Mouse (Mus musculus) CD8-positive naive resting alpha-beta T cell, adult 57 days (primary cell): ENCODE results near the gene Rnf207. TPM values are rescaled to one million over a fixed set of nuclear protein-coding genes. Genes with fewer than 3 reads are reported as not detected.

Experiments used
- total RNA-seq: library from RNA; stranded (reverse); gene quantifications from one replicate; pipeline ENCODE4 v1.2.4, GENCODE M21; 2023

Gene Rnf207
- not detected for total RNA-seq

DNA sequence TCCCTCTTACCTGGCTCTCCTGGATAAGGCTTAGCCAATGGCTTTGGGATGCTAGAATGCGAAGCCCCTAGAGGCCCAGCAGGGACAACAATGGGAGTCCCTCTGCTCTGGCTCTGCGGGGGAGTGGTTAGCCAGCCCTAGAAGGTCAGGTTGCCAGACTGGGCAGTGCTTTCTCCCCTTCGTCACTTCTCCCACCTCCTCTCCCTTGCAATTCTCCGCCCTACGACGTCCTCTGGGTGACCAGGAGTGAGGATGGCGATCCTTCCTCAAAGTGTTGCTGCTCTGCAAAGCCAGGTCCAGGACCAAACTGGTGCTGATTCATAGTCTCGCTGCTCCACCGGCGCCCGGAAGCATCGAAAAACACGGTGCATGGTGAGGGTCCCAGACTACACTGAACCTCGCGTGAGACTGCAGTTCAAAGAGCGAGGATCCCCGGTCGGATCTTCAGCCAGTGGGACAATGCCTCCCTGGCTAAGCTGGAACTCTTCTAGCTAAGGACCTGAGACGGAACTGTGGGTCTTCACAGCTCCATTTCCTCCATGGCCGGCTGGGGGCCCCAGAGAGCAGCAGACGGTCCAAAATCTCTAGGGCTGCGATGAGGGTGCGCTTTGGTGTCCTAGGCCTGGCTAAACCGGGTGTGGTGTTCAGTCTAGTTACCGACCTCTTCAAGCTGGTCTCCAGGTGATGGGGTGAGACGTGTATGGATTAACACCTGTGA lies at the start of gene Rnf207:
Gene Rnf207 (minus strand): TSS at position 477 of the 718 bp plus-strand sequence.

DNA sequence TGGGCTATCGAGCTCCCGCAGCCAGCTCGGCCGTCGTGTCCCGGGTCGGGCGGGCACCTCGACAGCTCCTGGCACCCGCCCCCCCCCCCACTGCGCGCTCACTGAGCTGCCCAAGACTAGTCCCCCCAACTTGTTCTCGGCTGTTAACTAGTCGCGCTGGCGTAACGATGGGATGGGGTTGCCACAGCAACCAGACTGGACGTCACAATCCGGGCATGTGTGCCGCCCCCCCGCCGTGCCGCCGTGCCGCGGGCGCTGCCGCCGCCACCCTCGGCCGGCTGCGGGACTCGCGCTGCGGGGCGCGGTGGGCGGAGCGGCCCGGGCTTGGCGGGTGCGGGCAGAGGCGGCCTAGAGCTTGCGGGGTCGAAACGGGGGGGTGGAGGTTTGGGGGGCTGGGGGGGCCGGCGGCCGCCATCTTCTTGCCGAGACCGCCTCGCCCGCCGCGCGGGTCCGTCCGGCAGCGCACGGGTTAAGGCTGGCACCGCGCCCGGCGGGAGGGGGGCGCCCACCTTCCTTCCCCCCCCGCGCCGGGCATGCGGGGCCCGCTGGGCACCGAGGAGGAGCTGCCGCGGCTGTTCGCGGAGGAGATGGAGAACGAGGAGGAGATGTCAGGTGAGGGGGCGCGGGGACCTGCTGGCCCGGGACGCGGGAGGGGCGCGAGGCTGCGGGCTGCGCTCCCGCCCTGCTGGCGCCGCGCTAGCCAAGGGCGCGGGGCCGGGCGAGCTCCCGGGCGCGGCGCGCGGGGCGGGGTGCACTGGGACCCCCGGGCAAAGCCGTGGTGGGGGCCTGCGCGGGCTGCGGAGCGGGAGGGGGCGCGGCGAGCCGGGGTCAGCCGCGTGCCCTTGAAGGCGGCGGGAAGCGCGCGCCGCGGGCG lies 19.9 kb upstream of the Rnf207 start, which contains the start of gene Chd5:
Gene Chd5 (plus strand): TSS at position 233 of the 874 bp plus-strand sequence.

DNA sequence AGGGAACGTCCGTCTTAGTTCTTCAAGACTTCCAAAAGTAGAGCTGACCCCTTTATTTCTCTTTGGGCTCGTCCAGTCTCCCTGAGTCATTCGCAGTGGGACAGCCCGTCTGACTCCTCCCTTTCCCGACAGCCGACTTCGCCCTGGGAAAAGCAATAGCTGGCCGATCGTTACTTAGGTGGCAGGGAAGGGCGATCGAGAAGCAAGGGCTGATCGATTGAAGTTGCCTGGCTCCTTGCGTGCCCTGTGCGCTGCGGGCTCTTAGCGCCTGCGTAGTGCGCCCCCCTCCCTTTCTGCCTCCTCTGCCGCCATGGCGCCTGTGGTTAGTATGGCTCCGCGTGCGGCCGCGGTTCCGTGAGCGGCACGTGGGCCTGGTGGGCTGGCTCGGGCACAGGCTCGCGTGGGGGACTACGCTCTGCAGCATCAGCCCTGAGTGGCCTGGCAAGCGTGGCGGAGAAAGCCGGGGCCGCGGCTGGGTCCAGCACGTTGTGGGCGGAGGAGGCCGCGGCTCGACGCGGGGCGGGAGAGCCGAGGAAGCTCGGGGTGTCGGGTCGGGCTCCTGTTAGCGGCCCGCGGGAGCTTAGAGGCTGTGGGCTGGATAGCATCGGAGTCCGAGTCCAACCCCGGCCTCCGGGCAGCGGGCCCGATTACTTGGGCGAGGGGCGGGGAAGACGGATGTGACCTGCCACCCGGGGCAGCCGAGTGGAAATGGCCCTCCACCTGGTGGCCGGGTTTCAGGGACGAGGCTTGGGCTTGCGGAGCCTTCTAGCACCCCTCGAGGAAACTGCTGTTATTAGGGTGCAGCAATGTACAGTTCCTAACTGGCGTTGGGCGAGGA lies 7.0 kb upstream of the Rnf207 start, which contains the start of gene Rpl22:
Gene Rpl22 (plus strand): TSS at position 169 of the 838 bp plus-strand sequence.

GRCm38 (mm10) chr4:152296874-152297861 lies 21.6 kb downstream of the Rnf207 start, which contains the start of gene Icmt:
Gene Icmt, plus strand, starts transcription at chr4:152297227.

DNA sequence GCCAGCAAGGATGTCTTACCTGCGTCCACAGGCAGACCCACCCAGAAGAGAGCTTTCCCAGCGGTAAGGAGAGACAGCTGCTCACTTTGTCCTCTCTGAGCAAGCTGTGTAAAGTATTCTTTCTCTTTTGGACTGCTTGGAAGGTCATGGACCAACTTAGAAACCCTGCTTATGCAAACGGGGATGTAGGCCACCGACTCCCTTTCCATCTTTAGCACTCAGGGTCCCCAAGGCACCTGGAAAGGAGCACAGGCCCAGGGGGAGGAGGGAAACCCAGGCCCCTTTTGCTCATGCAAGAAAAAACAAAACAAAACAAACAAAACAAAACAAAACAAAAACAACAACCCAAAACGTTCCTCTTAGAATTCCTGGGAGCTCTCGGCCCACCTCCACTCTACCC lies 27.2 kb downstream of the Rnf207 start, which contains the start of gene Hes3:
Gene Hes3 (minus strand): TSS at position 101 of the 400 bp plus-strand sequence.

GRCm38 (mm10) chr4:152273621-152274236 lies 45.1 kb downstream of the Rnf207 start, which contains the start of gene Gpr153:
Gene Gpr153, plus strand, starts transcription at chr4:152274232.

Other genes with a start within 250 kb of the Rnf207 start
- 2.4 TPM for gene Plekhg5, start 246.5 kb downstream of the Rnf207 start, total RNA-seq
- gene Tnfrsf25, start 203.1 kb downstream of the Rnf207 start, total RNA-seq: 9.0 TPM
- 0.64 TPM for gene Espn, start 166.6 kb downstream of the Rnf207 start, total RNA-seq
- not detected for gene Hes2, start 160.1 kb downstream of the Rnf207 start, total RNA-seq
- 11.1 TPM for gene Acot7, start 140.9 kb downstream of the Rnf207 start, total RNA-seq
- 0.58 TPM for gene Gpr153, start 44.8 kb downstream of the Rnf207 start, total RNA-seq
- gene Hes3, start 27.3 kb downstream of the Rnf207 start, total RNA-seq: not detected
- 18.1 TPM for gene Icmt, start 21.8 kb downstream of the Rnf207 start, total RNA-seq
- gene Rpl22, start 6.7 kb upstream of the Rnf207 start, total RNA-seq: 1,082 TPM
- 0.06 TPM for gene Chd5, start 19.7 kb upstream of the Rnf207 start, total RNA-seq
- gene Nphp4, start 157.7 kb upstream of the Rnf207 start, total RNA-seq: 1.9 TPM
- gene Kcnab2, start 158.9 kb upstream of the Rnf207 start, total RNA-seq: 207 TPM